Mouse (Mus musculus) heart, embryonic 14.5 days (tissue): ENCODE measurements around the gene 1700088E04Rik. TPM values are rescaled to one million over a fixed set of nuclear protein-coding genes. Genes with fewer than 3 reads are reported as not detected.

Experiments used
- ATAC-seq: fragments of 200-750 bp; cut with Nextera tagmentation; 2 replicates; pipeline ENCODE4 v1.8.0; 2017; ENCODE audit warnings: low read depth, moderate TSS enrichment; ENCODE audit not compliant: insufficient number of reproducible peaks, insufficient read depth, low FRiP score
- H3K27ac ChIP-seq, 2 experiments: fragments of 200-500 bp in 1 of 2; fragments of 300-500 bp in 1 of 2; sonication (generic) in 1 of 2; replicated peaks in 1 of 2; 2 replicates each; pipeline ENCODE4 v1.5.1; 2012 to 2014; ENCODE audit warnings: low read depth in 2 of 2, low read length in 2 of 2, control low read depth in 1 of 2, mild to moderate bottlenecking in 1 of 2, mixed read lengths in 1 of 2; ENCODE audit not compliant: control insufficient read depth in 1 of 2, insufficient read depth in 1 of 2
- H3K27me3 ChIP-seq: fragments of 300-500 bp; sonication (generic); 2 replicates; pipeline ENCODE4 v1.6.1; 2014; ENCODE audit warnings: mild to moderate bottlenecking, low read length, control low read depth; ENCODE audit not compliant: control insufficient read depth, insufficient read depth
- H3K36me3 ChIP-seq: fragments of 300-500 bp; sonication (generic); 2 replicates; pipeline ENCODE4 v1.6.1; 2014; ENCODE audit warnings: mild to moderate bottlenecking, control low read depth, low read length, mixed read lengths; ENCODE audit not compliant: control insufficient read depth, insufficient read depth
- H3K4me1 ChIP-seq, 2 experiments: fragments of 200-500 bp in 1 of 2; fragments of 300-500 bp in 1 of 2; sonication (generic) in 1 of 2; 2 replicates each; pipeline ENCODE4 v1.6.1; 2012 to 2014; ENCODE audit warnings: low read length in 2 of 2, control low read depth in 1 of 2, mixed read lengths in 1 of 2; ENCODE audit not compliant: control insufficient read depth in 2 of 2, insufficient read depth in 2 of 2
- H3K4me2 ChIP-seq: fragments of 300-500 bp; sonication (generic); 2 replicates; pipeline ENCODE4 v1.6.1; 2014; ENCODE audit warnings: mild to moderate bottlenecking, low read length
- H3K4me3 ChIP-seq, 2 experiments: fragments of 200-500 bp in 1 of 2; fragments of 300-500 bp in 1 of 2; sonication (generic) in 1 of 2; 2 replicates each; pipeline ENCODE4 v1.5.1; 2012 to 2014; ENCODE audit warnings: low read length in 2 of 2, mild to moderate bottlenecking in 2 of 2, control low read depth in 1 of 2, low read depth in 1 of 2, moderate library complexity in 1 of 2; ENCODE audit not compliant: control insufficient read depth in 1 of 2, insufficient read depth in 1 of 2
- H3K9ac ChIP-seq: fragments of 300-500 bp; sonication (generic); 2 replicates; pipeline ENCODE4 v1.6.1; 2014; ENCODE audit warnings: mild to moderate bottlenecking, low read length
- H3K9me3 ChIP-seq: fragments of 300-500 bp; sonication (generic); 2 replicates; pipeline ENCODE4 v1.6.1; 2016; ENCODE audit warnings: low read length, control low read depth; ENCODE audit not compliant: control insufficient read depth
- WGBS: fragments of 180-500 bp; shearing (Covaris S2); extraction: QIAGEN DNeasy Blood & Tissue Kit; methylation state at CpG from one replicate; pipeline ENCODE4 v1.1.7; 2014; 5-methylcytosine and 5-hydroxymethylcytosine counted together
- polyA plus RNA-seq: library from polyadenylated mRNA; unstranded; fragments of >200 nt; fragmentation: Nextera tagmentation; extraction: Ambion mirVana; gene quantifications from 2 replicates; pipeline ENCODE4 v1.2.1, GENCODE M21; 2014

Gene 1700088E04Rik
- polyA plus RNA-seq, 1 experiment from 2014 or later: 8.4 TPM

GRCm38 (mm10) chr15:79131442-79131841 is 9.6 kb downstream of the 1700088E04Rik start:
- no peak overlapping the region for H3K9ac ChIP-seq
- H3K36me3 ChIP-seq: peaks cover 86% of the 10 kb centered on the region
- peak overlapping the region in 1 of 2 experiments; percentile 8; a peak in 1 of 4 replicates for H3K27ac ChIP-seq

DNA sequence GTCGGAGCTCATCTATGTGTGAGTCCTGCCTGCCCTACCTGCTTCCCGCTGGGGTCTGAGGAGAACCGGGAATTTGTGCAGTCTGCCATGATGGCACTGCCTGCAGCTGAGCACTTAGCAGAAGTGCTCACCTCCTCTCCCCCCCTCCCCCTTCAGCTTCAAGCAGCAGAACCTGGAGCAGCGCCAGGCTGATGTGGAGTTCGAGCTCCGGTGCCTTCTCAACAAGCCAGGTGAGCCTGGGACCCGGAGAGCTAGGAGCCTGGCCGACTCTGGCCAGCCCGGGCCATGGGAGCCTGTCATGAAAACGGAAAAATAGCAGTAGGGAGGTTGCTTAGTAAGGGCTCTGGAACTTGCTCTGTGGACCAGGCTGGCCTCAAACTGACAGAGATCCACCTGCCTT is 10.3 kb downstream of the 1700088E04Rik start:
- Histone ChIP-seq H3K9ac (no peak overlapping the region), H3K4me1 (peaks cover 0 to 6% of the 10 kb centered on the region in 2 experiments; a peak in 1 of 4 replicates), H3K27ac (0 out of 4 replicates have a peak overlapping the region, but pooled peaks of 1 of the 2 experiments have one; percentile 8), H3K36me3 (peaks cover 92% of the 10 kb centered on the region), H3K4me3 (no peak overlapping the region), H3K9me3 (no peaks in the 10 kb centered on the region), H3K27me3 (no peaks in the 10 kb centered on the region), H3K4me2 (no peak overlapping the region)
- 60% methylated on average over 10 of the region's 10 CpGs for WGBS
- no peak for ATAC-seq

More at GRCm38 (mm10) chr15:79131442-79131841, 9.6 kb downstream of the 1700088E04Rik start:
- no peak overlapping the region for H3K4me2 ChIP-seq
- no peaks in the 10 kb centered on the region for H3K27me3 ChIP-seq
- ATAC-seq: no peak
- no peak overlapping the region for H3K4me3 ChIP-seq
- H3K4me1 ChIP-seq: peaks cover 0 to 6% of the 10 kb centered on the region in 2 experiments; a peak in 1 of 4 replicates
- 59% methylated on average over 7 of the region's 7 CpGs for WGBS
- no peaks in the 10 kb centered on the region for H3K9me3 ChIP-seq

GRCm38 (mm10) chr15:79129311-79129710 is 11.7 kb downstream of the 1700088E04Rik start:
- no peak for ATAC-seq
- peaks cover 99% of the 10 kb centered on the region for H3K36me3 ChIP-seq
- no peaks in the 10 kb centered on the region for H3K9me3 ChIP-seq
- H3K27me3 ChIP-seq: no peaks in the 10 kb centered on the region
- no peak overlapping the region for H3K27ac ChIP-seq
- no peak overlapping the region for H3K9ac ChIP-seq
- H3K4me2 ChIP-seq: no peak overlapping the region
- H3K4me3 ChIP-seq: no peak overlapping the region
- 80% methylated on average over 7 of the region's 7 CpGs for WGBS
- peaks cover 6 to 7% of the 10 kb centered on the region in 2 experiments for H3K4me1 ChIP-seq

- no peak overlapping the region for H3K4me3 ChIP-seq
- H3K27ac ChIP-seq: no peak overlapping the region
- H3K9me3 ChIP-seq: no peaks in the 10 kb centered on the region
- H3K4me1 ChIP-seq: peaks cover 14 to 15% of the 10 kb centered on the region in 2 experiments
- no peak for ATAC-seq
- no peak overlapping the region for H3K9ac ChIP-seq
- H3K4me2 ChIP-seq: no peak overlapping the region
- H3K27me3 ChIP-seq: no peaks in the 10 kb centered on the region
- 89% methylated on average over 5 of the region's 5 CpGs for WGBS
- peaks cover 98% of the 10 kb centered on the region for H3K36me3 ChIP-seq
Measured at GRCm38 (mm10) chr15:79128208-79128607, 12.8 kb downstream of the 1700088E04Rik start.

DNA sequence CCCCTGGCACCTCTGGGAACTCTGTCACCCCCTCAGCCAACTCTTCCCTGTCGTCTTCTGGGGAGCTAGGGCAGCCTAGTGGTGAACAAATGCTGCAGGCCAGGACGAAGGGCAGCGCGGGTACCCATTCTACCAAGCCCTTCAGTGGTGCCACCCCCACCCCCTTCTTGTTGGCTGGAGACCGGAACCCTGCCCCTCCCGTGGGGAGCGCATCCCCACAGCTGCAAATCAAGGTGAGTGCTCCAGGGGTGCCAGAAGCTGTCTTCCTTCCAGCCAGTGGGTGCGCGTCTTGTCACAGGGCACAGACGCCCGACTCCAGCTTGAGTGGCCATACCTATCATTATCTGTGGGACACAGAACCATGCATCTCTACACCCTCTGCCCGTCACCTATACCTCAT is 14.0 kb downstream of the 1700088E04Rik start:
- 93% methylated on average over 12 of the region's 12 CpGs for WGBS
- Histone ChIP-seq H3K36me3 (peaks cover 98% of the 10 kb centered on the region), H3K4me2 (no peak overlapping the region), H3K4me3 (no peak overlapping the region), H3K27me3 (no peaks in the 10 kb centered on the region), H3K4me1 (peaks cover 18 to 19% of the 10 kb centered on the region in 2 experiments), H3K27ac (no peak overlapping the region), H3K9ac (no peak overlapping the region), H3K9me3 (no peaks in the 10 kb centered on the region)
- ATAC-seq: no peak

DNA sequence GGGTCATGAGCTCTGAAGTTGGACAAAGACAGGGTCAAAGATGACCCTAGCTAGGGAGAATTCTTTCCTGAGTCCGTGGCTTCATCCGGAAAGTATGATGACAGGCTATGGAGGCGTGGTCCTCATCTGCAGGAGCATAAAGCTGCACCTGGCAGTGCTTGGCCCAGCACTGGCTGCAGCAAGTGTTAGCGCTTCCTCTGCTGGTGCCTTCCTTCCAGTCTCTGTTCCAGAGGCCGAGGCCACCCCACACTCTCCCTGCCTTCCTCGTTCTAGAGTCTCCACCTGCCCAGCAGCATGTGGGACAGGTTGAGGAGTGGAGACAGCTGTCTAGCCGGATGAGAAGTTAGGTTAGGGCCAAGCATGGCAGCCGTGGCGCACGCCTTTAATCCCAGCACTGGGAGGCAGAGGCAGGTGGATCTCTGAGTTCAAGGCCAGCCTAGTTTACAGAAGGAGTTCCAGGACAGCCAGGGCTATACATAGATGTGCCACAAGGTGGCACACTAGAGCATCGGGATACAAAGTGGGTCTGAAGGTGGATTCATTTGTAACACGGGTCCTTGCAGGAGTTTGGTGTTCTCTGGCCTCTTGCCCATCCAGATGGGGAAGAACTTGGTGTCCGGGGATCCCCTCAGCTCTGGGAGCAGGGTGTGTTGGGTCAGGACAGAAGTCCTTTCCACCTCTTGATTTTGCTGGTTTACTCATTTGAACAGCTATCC is 14.7 kb downstream of the 1700088E04Rik start:
- H3K4me1 ChIP-seq: peaks cover 18 to 19% of the 10 kb centered on the region in 2 experiments
- H3K36me3 ChIP-seq: peaks cover 98% of the 10 kb centered on the region
- 81% methylated on average over 13 of the region's 13 CpGs for WGBS
- no peak for ATAC-seq
- no peak overlapping the region for H3K27ac ChIP-seq
- no peak overlapping the region for H3K9ac ChIP-seq
- no peaks in the 10 kb centered on the region for H3K9me3 ChIP-seq
- no peak overlapping the region for H3K4me2 ChIP-seq
- no peak overlapping the region for H3K4me3 ChIP-seq
- H3K27me3 ChIP-seq: no peaks in the 10 kb centered on the region

- Histone ChIP-seq H3K4me2 (no peak overlapping the region), H3K4me1 (peaks cover 12 to 19% of the 10 kb centered on the region in 2 experiments), H3K27me3 (no peaks in the 10 kb centered on the region), H3K9me3 (no peaks in the 10 kb centered on the region), H3K9ac (peak overlapping the region; percentile 58), H3K27ac (peak overlapping the region; percentile 83 to 91), H3K4me3 (no peak overlapping the region), H3K36me3 (peaks cover 98% of the 10 kb centered on the region)
- no peak for ATAC-seq
- 71% methylated on average over 10 of the region's 10 CpGs for WGBS
Measured at GRCm38 (mm10) chr15:79124331-79124875, 16.6 kb downstream of the 1700088E04Rik start.
